Mouse (Mus musculus): Measurements from ENCODE around the gene Foxn3.

The Foxn3 gene

DNA sequence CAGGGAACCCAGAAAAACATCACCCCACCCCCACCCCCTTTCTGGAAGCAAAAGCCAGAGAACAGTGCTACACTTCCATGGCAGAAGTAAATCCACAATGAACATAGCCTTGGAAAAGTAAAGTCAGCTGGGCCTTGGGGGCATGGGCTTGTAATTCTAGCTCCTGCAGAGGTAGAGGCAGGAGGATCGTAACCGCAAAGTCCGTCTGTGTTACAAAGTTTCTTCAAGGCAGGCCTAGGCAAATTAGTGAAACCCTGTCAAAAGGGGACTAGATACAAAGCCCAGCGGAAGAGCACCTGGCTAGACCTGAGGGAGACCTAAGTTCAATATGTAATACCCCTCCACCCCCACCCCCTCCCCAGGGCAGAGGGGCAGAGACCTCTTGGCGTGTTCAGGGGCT lies 259.3 kb downstream of the Foxn3 start:
- in situ Hi-C loops (cut with MboI, MseI): no loop called here

- in situ Hi-C loops (cut with MboI, MseI): no loop called here
These were observed 259.8 kb downstream of the Foxn3 start for GRCm38 (mm10) chr12:99303581-99303980.

- in situ Hi-C loops (cut with MboI, MseI): no loop called here
These were observed 263.5 kb downstream of the Foxn3 start for GRCm38 (mm10) chr12:99299900-99300299.

- in situ Hi-C loops (cut with MboI, MseI): no loop called here
These were observed 264.4 kb downstream of the Foxn3 start for GRCm38 (mm10) chr12:99298851-99299600.

DNA sequence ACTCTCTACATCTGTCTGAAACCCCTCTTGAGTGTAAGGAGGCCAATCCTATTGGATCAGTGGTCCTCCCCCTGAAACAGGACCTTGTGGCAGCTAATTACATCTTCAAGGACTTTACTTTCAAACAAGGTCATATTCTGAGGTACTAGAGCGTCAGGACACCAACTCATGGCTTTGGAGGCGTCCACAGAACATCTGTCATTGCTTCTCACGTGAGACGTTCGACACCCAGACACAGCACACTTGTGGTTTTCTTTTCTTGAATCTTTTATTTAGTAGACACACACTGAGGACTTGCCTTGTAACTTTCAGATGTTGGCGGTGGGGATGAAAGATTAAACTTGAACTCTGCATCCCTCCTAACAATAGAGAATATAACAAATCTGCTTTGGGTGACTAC lies 265.1 kb downstream of the Foxn3 start:
- in situ Hi-C loops (cut with MboI, MseI): no loop called here

GRCm38 (mm10) chr12:99297792-99298191 lies 265.6 kb downstream of the Foxn3 start:
- in situ Hi-C loops (cut with MboI, MseI): no loop called here

DNA sequence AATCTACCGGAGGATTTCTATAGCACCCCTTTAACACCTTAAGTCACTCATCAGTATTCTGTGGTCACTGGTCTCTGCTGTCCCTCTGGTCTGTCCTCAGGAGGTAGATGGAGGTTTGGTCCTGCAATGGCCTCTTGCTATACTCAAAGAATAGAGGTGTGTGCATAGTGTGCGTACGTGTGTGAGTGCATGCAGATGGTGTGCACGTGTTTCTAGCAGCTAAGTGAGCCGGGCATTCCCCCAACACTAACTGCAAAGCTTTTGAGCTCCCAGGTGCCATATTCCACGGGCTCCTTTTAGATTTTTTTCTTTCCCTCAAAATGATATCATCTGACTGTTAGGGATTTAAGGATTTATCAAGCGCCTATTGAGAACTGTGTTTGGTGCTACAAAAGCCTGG lies 269.9 kb downstream of the Foxn3 start:
- in situ Hi-C loops (cut with MboI, MseI): no loop called here

GRCm38 (mm10) chr12:99292152-99292551 lies 271.2 kb downstream of the Foxn3 start:
- in situ Hi-C loops (cut with MboI, MseI): no loop called here

GRCm38 (mm10) chr12:99287081-99287480 lies 276.3 kb downstream of the Foxn3 start:
- in situ Hi-C loops (cut with MboI, MseI): no loop called here

GRCm38 (mm10) chr12:99286662-99287061 lies 276.7 kb downstream of the Foxn3 start:
- in situ Hi-C loops (cut with MboI, MseI): no loop called here

DNA sequence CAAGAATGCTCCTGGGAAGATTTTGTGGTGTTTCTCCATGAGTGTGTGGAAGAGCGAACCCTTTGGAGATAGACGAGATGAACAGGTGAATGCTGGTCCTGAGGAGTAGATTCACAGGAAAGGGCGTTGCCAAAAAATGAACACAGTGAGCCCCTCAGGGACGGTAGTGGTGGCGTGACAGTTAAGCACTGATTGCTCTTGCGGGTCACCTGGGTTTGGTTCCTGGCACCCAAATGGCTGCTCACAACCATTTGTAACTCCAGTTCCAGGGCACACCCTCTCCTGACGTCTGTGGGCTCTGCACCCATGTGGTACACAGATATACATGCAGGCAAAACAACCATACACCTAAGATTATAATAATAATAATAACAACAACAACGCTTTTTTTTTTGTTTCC lies 277.7 kb downstream of the Foxn3 start:
- in situ Hi-C loops (cut with MboI, MseI): no loop called here

GRCm38 (mm10) chr12:99285199-99285598 lies 278.2 kb downstream of the Foxn3 start:
- in situ Hi-C loops (cut with MboI, MseI): no loop called here

GRCm38 (mm10) chr12:99284419-99285069 lies 278.8 kb downstream of the Foxn3 start:
- in situ Hi-C loops (cut with MboI, MseI): no loop called here

DNA sequence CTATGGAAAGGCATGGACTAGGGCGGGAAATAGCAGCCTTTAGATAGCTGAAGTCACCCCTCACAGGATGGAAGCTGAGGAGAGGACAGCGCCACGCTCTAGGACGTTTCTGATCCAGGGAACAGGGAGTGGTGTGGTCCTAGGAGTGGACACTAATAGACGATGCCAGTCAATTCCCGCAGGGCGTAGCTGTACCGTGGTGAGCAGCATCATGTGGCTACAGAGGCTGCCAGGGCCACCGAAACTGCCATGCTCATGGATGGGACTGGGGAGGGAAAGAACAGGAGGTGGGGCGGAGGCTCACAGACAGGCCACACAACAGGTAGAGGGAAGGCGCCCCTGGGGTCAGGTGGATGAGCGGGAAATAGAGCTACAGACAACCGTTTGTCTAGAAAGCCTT lies 282.6 kb downstream of the Foxn3 start:
- in situ Hi-C loops (cut with MboI, MseI): no loop called here

GRCm38 (mm10) chr12:99280291-99280690 lies 283.1 kb downstream of the Foxn3 start:
- in situ Hi-C loops (cut with MboI, MseI): no loop called here

DNA sequence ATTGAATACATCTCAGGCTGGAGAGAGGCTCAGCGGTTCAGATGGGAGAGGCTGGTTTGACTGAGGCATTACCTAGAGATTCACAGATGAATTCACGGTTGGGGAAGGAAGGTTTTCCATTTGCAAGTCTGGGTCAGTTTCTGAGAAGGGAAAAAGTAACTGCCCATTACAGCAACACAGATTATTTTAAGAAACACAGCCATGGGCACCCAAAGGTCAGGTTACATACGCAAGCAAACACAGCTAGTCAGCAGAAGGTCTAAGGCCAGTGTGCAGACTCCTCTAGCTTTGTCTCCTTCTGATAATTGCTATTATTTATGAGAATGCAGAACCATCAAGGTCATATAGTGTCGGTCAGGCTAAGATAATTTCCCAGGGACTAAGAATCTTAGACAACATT lies 284.0 kb downstream of the Foxn3 start:
- in situ Hi-C loops (cut with MboI, MseI): no loop called here

DNA sequence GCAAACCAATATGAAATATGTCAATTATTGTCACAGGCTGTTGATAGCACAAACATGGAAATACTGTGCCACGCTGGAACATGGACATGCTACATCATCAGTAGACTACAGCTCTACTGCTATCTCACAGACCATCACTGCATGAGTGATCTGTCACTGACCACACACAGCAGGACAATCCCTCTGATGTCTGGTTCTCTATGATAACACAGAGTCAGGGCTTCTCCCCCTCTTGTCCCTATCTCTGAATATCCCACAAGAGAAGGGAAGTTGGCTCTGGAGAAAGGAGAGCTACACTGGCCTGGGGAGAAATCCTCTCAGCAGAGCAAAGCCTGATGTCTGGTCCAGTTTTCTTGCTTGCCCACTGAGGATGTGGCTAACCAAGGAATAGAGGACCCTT lies 288.8 kb downstream of the Foxn3 start:
- in situ Hi-C loops (cut with MboI, MseI): no loop called here

- in situ Hi-C loops (cut with MboI, MseI): no loop called here
These were observed 294.0 kb downstream of the Foxn3 start for GRCm38 (mm10) chr12:99269396-99269795.

- in situ Hi-C loops (cut with MboI, MseI): no loop called here
These were observed 294.4 kb downstream of the Foxn3 start for GRCm38 (mm10) chr12:99268954-99269353.

DNA sequence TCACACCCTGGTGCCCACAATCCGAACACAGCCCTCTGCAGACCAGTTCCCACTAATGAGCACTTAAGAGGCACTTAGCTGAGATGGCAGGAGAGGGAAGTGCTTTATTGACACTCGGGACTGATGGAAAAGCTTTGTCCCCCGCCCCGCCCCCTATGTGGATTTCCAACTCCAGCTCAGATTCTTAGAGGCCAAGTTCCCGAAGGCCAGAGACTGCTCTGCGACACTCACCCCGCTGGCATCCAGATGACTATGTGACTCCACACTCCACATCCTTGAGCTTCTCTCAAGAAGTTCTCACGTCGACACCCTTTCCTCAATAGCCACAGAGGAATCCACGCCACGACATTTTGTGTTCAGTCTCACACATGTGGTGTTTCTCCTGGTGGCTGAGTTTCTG lies 295.6 kb downstream of the Foxn3 start:
- in situ Hi-C loops (cut with MboI, MseI): no loop called here

DNA sequence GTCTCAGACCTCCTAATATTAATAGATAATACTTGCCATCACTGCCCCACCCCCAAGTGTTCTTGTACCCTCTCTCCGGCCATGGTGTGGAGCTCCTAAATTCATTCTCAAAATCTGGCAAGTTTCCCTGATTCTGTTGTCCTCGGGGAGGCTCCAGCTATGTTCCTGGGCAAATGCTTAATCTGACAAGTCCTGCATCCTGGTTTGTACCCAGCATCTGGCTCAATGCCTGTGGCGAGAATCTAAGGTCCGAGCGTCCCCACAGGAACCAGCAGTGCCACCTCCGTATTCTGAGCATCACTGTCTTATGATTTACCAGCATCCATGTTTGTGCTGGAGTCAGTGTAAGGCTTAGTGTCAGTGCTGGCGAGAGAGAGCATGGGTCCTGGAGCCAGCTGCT lies 296.9 kb downstream of the Foxn3 start:
- in situ Hi-C loops (cut with MboI, MseI): no loop called here

DNA sequence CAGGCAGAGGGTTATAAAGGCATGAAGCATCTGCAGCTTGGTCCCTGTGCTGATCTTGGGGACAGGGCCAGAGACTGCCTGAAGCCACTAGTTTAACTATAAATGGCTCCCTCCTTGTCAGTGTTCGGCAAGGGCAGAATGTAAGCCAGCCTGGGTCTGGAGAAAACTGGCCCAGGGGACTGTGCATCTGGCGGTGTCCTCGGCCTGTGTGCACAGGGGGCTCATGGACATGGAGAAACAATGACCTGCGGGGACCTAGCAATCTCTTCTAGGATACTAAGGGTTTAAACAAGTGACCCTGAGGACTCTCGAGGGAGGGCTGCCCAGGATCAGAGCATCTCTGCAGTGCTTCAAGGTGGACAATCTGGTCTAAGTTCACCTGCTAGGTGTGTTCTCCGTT lies 297.6 kb downstream of the Foxn3 start:
- in situ Hi-C loops (cut with MboI, MseI): no loop called here

DNA sequence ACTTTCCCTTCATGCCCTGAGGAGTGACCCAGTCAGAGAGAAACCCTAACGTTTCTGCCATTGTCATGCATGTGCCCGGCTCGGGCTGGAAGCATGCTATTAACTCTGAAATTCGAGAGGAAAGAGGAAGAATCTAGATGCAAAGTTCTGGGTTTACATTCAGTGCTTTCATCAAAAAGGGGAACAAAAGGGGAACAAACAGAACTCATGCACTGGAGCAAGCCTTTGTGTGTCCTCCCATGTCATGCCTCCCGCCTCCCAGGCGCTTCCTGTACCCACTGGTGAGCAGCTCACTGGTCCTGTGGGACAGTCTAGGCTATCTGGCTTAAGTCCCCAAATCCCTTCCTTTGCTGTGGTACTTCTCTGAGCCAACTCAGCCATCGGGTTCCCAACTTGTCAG lies 299.0 kb downstream of the Foxn3 start:
- in situ Hi-C loops (cut with MboI, MseI): no loop called here

Measured in T-helper 2 cell (primary cell).